Mouse (Mus musculus): ENCODE results near the gene Gm11146.

DNA sequence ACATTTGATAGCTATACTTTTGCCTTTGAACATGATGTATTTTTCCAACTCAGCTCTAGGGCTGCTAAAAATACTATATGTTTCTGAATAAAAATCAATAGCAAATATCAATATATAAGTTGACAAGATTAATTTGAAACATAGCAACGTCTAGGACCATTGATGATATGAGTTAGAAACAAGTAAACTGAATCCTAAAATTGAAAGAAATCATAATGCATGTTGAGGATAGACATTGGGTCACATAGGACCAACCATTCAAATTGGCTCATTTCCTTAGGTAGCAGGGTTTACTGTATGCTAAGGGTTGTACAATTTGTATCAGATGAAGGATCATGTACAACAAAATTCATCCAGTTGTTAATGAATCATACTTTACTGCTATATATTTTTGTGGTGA is at the start of gene Gm11146:
- TF ChIP-seq TAL1 (IDR thresholded peaks at IDR 0.05; ENCODE audit: low read length) (no peak), GATA1 (IDR thresholded peaks at IDR 0.05; ENCODE audit: low read length) (no peak)

Measured in erythroblast, embryonic 14.5 days (primary cell).